Mouse (Mus musculus): Measurements from ENCODE around the gene Serping1.
"Not testable (repeated sequence)": the region's sequence is repeated elsewhere in the genome, so short reads cannot be mapped to it uniquely, and the experiment has no call there.

Serping1 gene

GRCm38 (mm10) chr2:84736312-84737161, 38.7 kb downstream of the Serping1 start:
- DNase-seq = peak; percentile 66

DNA sequence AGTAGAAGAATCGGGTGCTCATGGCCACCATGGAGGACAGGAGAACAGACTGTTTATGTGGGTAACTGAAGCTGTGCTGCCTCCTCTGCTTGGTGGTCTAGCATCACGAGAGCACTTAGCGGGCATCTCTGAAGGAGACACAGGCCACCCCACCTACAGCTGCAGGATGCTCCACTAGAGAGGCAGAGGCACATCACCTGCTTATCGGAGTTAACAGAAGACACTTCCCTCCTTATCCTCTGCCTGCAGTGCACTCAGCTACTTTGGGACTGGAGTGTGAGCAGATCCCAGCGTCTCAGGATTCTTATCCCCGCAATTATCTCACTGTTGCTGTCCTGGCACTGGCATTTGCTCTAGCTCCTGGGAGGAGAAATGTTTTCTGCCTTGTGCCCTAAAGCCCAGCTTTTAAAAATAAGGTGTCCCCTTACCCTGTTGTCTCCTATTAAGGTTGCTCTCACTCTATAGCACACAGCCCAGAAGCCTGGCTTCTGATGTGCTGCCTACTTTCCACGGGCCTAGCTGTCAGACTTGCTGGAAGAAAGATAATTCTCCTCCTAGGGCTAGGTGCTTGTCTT, 39.8 kb downstream of the Serping1 start:
- DNase-seq = no peak

DNA sequence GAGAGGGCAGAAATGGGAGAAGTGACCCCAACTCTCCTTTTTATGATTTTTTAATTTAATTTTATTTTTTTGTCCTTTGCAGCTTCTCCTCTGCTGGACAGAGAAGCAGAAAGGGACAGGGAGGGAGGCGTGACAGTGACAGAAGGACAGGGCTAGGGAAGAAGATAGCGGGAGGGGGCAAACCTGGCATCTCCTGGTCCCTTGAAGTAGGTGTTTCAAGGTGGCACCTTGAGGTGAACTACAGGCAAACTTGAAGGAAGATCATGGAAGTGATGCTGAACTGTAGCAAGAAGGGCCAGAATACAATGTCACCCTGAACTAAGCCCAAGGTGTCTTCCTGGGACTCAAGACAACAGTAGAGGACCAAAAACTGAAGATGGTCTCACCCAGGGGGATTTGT, 40.3 kb downstream of the Serping1 start:
- no peak for DNase-seq

DNA sequence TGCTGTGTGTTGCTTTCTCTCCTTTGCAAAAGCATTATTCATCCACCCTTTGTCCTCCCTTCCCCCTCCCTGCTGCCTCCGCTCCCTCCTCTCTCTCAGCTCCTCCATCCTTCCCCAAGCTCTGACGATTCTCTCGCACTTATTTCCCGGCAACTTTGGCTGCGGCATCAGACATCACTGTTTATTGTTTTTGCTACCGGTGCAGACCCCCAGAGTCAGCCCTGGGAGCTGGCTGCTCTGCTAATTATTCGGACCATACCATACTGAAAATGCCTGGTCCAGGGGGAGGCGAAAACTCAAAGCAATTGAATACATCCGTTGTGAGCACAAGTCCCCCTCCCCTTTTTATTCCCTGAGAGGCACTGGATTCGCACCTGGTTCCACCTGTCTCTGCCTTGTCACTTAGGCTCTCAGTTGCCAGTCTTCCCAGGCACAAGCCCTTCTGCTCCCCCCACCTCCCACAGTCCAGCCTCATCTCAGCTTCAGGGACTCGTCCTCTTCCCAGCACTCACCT, 40.8 kb downstream of the Serping1 start:
- DNase-seq = peak; percentile 74

DNA sequence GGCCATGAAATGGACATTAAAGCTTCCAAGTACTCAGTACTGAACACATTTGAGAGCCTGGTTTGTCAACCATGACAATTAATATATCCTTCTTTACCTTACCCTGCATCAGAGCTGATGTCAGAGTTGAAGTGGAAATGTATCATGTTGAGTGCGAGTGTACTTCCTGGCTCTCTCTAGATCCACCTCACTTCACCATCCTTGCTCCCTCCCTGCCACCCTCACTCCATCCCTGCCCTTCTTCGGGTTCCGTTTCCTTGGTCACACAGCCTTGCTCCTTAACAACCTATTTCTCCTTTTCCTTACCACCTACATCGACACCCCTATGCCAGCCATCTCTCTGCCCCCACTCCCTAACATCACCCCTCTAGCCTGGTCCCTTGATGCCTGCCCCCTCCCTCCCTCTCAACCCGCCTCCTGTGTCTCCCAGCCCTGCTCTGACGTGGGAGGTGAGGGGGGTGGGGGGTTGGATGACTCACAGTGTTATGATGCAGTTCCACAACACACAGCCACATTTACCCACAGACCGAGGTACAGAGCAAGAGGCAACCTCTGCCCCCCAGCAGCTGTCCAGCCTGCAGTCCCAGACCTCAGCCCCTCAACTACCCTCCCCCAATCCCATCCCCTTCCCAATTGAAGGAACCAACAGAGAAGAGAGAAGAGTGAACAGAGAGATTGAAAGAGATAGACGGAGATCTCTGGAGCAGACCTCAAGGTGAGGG, 41.5 kb downstream of the Serping1 start, which contains the start of gene Ypel4:
Ypel4 (plus strand) TSS at position 480 of the 722 bp plus-strand sequence.
- peak; percentile 91 for DNase-seq

- no peak for DNase-seq
These were observed 42.9 kb downstream of the Serping1 start for GRCm38 (mm10) chr2:84732394-84732793.

- no peak for DNase-seq
These were observed 44.0 kb downstream of the Serping1 start for GRCm38 (mm10) chr2:84731206-84731605.

DNA sequence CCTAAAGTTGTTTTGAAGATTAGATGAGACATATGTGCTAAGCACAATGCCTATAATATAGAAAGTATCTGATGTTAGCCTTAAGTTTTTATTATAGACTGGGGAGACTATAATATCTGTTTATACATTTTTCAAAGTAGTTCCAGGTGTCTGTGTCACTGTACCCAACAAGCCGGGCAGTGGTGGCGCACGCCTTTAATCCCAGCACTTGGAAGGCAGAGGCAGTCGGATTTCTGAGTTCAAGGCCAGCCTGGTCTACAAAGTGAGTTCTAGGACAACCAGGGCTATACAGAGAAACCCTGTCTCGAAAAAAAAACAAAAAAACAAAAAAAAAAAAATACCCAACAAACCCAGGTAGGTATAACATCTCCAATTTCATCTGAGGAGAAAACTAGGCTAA, 47.1 kb downstream of the Serping1 start:
- not testable (repeated sequence) for DNase-seq

DNA sequence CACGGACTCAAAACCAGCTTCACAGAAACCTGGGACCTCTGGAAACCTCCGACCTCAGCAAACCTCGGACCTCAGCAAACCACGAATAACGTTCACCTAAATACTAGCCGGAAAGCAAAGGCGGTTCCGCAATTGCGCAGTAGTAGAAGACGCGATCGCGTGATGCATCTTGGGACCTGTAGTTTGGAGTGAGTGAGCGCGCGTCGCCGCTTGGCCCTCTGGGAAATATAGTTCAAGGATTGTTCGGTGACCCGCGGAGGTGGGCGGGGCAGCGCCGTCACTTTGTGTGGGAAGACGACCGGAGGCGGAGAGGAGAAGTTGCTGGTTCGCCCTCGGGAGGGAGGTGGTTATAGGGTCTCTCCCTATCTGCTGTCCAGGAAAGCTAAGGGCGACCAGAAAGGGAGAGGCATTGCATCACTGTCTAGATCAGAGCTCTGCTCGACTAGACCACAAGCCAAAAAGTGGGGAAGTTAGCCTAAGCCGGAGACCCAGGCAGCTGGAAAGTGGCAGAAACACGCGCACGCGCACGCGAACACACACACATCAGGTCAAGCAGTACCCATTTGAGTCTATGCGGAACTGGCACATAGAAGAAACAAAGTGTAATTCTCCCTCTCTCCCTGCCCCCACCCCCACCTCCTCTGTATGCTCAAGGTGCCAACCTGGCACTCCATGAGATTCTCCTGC, 47.9 kb downstream of the Serping1 start, which contains the start of gene Clp1:
Clp1 (minus strand) TSS at position 179 of the 687 bp plus-strand sequence.
- DNase-seq = peak; percentile 96

DNA sequence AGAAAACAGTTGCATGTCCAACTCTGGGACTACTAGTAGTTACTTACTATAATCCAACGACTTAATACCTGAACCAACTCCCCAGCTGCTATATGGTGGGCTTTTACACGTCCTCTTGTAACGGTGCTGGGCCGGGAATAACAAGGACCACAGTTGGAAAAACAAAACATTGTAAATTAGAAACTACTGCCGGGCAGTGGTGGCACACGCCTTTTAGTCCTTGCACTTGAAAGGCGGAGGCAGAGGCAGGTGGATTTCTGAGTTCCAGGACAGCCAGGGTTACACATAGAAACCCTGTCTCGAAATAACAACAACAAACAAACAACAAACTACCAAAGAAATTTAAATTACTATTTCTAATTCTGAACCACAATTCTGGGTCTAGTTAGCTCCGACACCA, 48.5 kb downstream of the Serping1 start:
- no peak for DNase-seq

GRCm38 (mm10) chr2:84725770-84726169, 49.5 kb downstream of the Serping1 start:
- DNase-seq = no peak

DNA sequence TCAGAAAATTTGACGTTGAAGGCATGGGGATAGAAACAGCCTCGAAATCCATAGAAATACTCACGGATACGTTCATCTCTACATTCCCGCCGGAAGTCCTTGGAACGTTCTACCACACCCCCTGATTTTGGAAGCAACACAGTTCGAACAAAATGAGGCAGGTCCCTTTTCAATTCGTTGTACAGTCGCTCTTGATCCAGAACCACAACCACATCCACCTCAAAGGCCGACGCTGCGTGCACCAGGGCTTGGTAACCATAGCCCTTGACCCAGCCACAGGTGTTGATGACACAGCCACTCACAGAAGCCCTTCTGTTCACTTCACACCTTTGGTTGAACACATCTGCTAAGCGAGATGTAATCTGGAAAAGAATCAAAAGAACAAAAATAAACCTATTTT, 51.4 kb downstream of the Serping1 start:
- no peak for DNase-seq

- DNase-seq = no peak
These were observed 54.1 kb downstream of the Serping1 start for GRCm38 (mm10) chr2:84721182-84721581.

- no peak for DNase-seq
These were observed 54.5 kb downstream of the Serping1 start for GRCm38 (mm10) chr2:84720718-84721117.

DNA sequence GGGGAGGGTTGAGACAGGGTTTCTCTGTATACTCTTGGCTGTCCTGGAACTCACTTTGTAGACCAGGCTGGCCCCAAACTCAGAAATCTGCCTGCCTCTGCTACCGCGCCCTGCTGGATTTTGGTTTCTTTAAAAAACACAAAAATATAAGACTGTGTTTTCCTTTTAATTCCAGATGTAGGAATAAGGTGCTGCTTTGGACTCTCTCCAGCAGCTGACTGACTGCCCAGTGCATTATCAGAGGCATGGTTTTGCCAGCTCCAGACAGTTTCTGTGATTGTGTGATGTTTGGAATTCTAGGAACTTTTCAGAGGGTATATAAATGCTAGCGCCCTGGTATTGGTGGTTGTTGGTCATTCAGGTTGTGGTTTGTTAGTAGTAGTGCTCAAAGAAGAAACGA, 57.9 kb downstream of the Serping1 start:
- no peak for DNase-seq

- no peak for DNase-seq
These were observed 58.6 kb downstream of the Serping1 start for GRCm38 (mm10) chr2:84716423-84717355.

DNA sequence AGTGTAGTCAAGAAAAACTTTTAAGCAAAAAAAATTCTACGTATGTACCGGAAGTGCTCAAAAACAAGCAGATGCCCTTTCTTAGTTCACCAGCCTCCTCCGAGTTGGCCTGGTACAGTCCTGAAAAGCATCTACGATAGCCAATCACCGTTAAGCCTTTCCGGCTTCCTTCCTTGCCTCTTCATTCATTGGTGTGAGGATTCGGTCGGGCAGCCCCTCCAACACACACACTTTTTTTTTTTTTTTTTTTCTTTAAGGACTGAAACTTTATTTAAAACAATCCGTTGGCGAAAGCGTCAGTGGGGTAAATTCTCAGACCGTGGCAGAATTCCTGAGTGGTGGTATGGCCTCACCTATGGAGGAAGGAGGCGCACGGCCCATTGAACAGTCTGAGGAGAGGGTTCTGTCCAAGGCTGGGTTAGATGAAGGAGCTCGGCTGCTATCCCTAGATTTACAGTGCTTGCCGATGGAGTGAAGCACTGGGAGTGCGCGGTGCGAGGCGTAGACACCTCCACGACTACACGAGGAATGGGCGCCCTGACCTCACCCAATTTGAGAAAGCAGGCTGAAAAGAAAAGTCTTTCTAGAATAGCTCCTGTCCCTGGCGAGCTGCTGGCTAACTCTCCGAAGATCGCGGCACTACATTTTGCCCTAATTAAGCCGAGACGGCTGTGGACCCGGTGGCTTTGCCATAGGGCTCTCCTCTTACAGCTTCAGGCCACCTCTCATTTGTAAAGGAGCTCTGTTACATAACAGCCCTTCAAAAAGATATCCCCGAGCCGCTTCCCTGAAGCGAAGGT, 59.5 kb downstream of the Serping1 start:
- DNase-seq = peak; percentile 96
